Mouse (Mus musculus): ENCODE results near the gene Slc37a4.
"Not testable (repeated sequence)": the region's sequence is repeated elsewhere in the genome, so short reads cannot be mapped to it uniquely, and the experiment has no call there.

Gene Slc37a4

GRCm38 (mm10) chr9:44435747-44436146 is 39.1 kb downstream of the Slc37a4 start:
- DNase-seq (ENCODE audit: low read depth, low spot score): no peak

- DNase-seq (ENCODE audit: low read depth, low spot score): no peak
These were observed 44.3 kb downstream of the Slc37a4 start, which contains the start of gene Foxr1 for GRCm38 (mm10) chr9:44440961-44441360. TSS of gene Foxr1 (minus strand) at chr9:44441136.

DNA sequence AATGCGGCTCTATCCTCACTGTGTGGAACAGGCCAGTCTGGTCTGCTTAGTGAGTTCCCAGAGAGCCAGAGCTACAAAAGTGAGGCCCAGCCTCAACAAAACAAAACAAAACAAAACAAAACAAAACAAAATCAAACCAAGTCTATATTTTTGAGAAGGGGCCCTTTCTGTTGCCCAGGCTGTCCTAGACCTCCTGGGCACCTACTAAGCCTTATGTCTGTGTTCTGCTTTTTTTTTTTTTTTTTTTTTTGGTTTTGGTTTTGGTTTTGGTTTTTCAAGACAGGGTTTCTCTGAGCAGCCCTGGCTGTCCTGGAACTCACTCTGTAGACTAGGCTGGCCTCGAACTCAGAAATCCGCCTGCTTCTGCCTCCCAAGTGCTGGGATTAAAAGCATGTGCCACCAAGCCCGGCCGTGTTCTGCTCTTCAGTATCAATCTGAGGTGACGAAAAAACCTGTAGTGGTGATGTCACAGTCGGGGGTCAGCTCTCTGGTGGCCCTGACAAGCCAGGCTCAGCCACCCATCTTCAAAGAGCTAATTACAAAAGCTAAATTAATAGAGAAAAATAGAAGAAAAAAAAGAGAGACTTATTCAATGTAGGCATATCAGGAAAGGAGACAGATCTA is 47.9 kb downstream of the Slc37a4 start:
- DNase-seq (ENCODE audit: low read depth, low spot score): not testable (repeated sequence)

DNA sequence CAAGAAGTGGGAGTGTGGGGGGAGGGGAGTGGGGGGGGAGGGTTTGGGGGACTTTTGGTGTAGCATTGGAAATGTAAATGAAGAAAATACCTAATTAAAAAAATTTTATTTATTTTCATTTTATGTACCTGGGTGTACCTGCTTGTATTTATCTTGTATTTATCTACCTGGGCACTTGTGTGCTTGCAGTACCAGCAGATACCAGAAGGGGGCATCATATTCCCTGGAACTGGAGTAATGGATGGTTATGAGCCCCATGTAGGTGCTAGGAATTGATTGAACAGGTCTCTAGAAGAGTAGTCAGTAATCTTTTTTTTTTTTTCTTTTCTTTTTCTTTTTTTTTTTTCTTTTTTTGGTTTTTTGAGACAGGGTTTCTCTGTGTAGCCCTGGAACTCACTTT is 53.7 kb downstream of the Slc37a4 start:
- no peak for DNase-seq (ENCODE audit: low read depth, low spot score)

Measured in embryo, embryonic 11.5 days (tissue).